Mouse (Mus musculus): ENCODE data around the gene Pde4d.

The Pde4d gene

GRCm38 (mm10) chr13:109268659-109269322 is 819.0 kb downstream of the Pde4d start:
- in situ Hi-C loops (cut with MboI; ENCODE audit: low pct_unique_long_range_greater_than_20kb in 1 of 2, low sequenced_read_pairs in 2 of 2, unreplicated experiment in 1 of 2) = loop anchor here in 1 of 2 experiments (25.0 kb wide), 1 partner anchor 744 kb away; no protein-coding TSS in a partner anchor

GRCm38 (mm10) chr13:109274869-109275268 is 825.1 kb downstream of the Pde4d start:
- in situ Hi-C loops (cut with MboI; ENCODE audit: low pct_unique_long_range_greater_than_20kb in 1 of 2, low sequenced_read_pairs in 2 of 2, unreplicated experiment in 1 of 2) = loop anchor here in 1 of 2 experiments (25.0 kb wide), 1 partner anchor 737 kb away; no protein-coding TSS in a partner anchor

- in situ Hi-C loops (cut with MboI; ENCODE audit: low pct_unique_long_range_greater_than_20kb in 1 of 2, low sequenced_read_pairs in 2 of 2, unreplicated experiment in 1 of 2) = no loop called here
These were observed 828.0 kb downstream of the Pde4d start for GRCm38 (mm10) chr13:109277792-109278191.

- in situ Hi-C loops (cut with MboI; ENCODE audit: low pct_unique_long_range_greater_than_20kb in 1 of 2, low sequenced_read_pairs in 2 of 2, unreplicated experiment in 1 of 2) = no loop called here
These were observed 828.8 kb downstream of the Pde4d start for GRCm38 (mm10) chr13:109278504-109278912.

GRCm38 (mm10) chr13:109279211-109279610 is 829.5 kb downstream of the Pde4d start:
- in situ Hi-C loops (cut with MboI; ENCODE audit: low pct_unique_long_range_greater_than_20kb in 1 of 2, low sequenced_read_pairs in 2 of 2, unreplicated experiment in 1 of 2) = no loop called here

- in situ Hi-C loops (cut with MboI; ENCODE audit: low pct_unique_long_range_greater_than_20kb in 1 of 2, low sequenced_read_pairs in 2 of 2, unreplicated experiment in 1 of 2) = no loop called here
These were observed 830.7 kb downstream of the Pde4d start for GRCm38 (mm10) chr13:109280433-109280832.

- in situ Hi-C loops (cut with MboI; ENCODE audit: low pct_unique_long_range_greater_than_20kb in 1 of 2, low sequenced_read_pairs in 2 of 2, unreplicated experiment in 1 of 2) = no loop called here
These were observed 837.7 kb downstream of the Pde4d start for GRCm38 (mm10) chr13:109287465-109287864.

- in situ Hi-C loops (cut with MboI; ENCODE audit: low pct_unique_long_range_greater_than_20kb in 1 of 2, low sequenced_read_pairs in 2 of 2, unreplicated experiment in 1 of 2) = no loop called here
These were observed 841.2 kb downstream of the Pde4d start for GRCm38 (mm10) chr13:109290922-109291321.

- in situ Hi-C loops (cut with MboI; ENCODE audit: low pct_unique_long_range_greater_than_20kb in 1 of 2, low sequenced_read_pairs in 2 of 2, unreplicated experiment in 1 of 2) = no loop called here
These were observed 843.3 kb downstream of the Pde4d start for GRCm38 (mm10) chr13:109293011-109293410.

- in situ Hi-C loops (cut with MboI; ENCODE audit: low pct_unique_long_range_greater_than_20kb in 1 of 2, low sequenced_read_pairs in 2 of 2, unreplicated experiment in 1 of 2) = no loop called here
These were observed 846.7 kb downstream of the Pde4d start for GRCm38 (mm10) chr13:109296347-109297037.

- in situ Hi-C loops (cut with MboI; ENCODE audit: low pct_unique_long_range_greater_than_20kb in 1 of 2, low sequenced_read_pairs in 2 of 2, unreplicated experiment in 1 of 2) = no loop called here
These were observed 849.1 kb downstream of the Pde4d start for GRCm38 (mm10) chr13:109298852-109299251.

- in situ Hi-C loops (cut with MboI; ENCODE audit: low pct_unique_long_range_greater_than_20kb in 1 of 2, low sequenced_read_pairs in 2 of 2, unreplicated experiment in 1 of 2) = no loop called here
These were observed 849.9 kb downstream of the Pde4d start for GRCm38 (mm10) chr13:109299511-109300250.

- in situ Hi-C loops (cut with MboI; ENCODE audit: low pct_unique_long_range_greater_than_20kb in 1 of 2, low sequenced_read_pairs in 2 of 2, unreplicated experiment in 1 of 2) = no loop called here
These were observed 862.8 kb downstream of the Pde4d start for GRCm38 (mm10) chr13:109312542-109312941.

- in situ Hi-C loops (cut with MboI; ENCODE audit: low pct_unique_long_range_greater_than_20kb in 1 of 2, low sequenced_read_pairs in 2 of 2, unreplicated experiment in 1 of 2) = no loop called here
These were observed 865.9 kb downstream of the Pde4d start for GRCm38 (mm10) chr13:109315608-109316007.

- in situ Hi-C loops (cut with MboI; ENCODE audit: low pct_unique_long_range_greater_than_20kb in 1 of 2, low sequenced_read_pairs in 2 of 2, unreplicated experiment in 1 of 2) = no loop called here
These were observed 867.9 kb downstream of the Pde4d start for GRCm38 (mm10) chr13:109317644-109318043.

- in situ Hi-C loops (cut with MboI; ENCODE audit: low pct_unique_long_range_greater_than_20kb in 1 of 2, low sequenced_read_pairs in 2 of 2, unreplicated experiment in 1 of 2) = no loop called here
These were observed 868.8 kb downstream of the Pde4d start for GRCm38 (mm10) chr13:109318434-109318998.

GRCm38 (mm10) chr13:109326061-109326460 is 876.3 kb downstream of the Pde4d start:
- in situ Hi-C loops (cut with MboI; ENCODE audit: low pct_unique_long_range_greater_than_20kb in 1 of 2, low sequenced_read_pairs in 2 of 2, unreplicated experiment in 1 of 2) = no loop called here

- in situ Hi-C loops (cut with MboI; ENCODE audit: low pct_unique_long_range_greater_than_20kb in 1 of 2, low sequenced_read_pairs in 2 of 2, unreplicated experiment in 1 of 2) = no loop called here
These were observed 881.8 kb downstream of the Pde4d start for GRCm38 (mm10) chr13:109331563-109331962.

- in situ Hi-C loops (cut with MboI; ENCODE audit: low pct_unique_long_range_greater_than_20kb in 1 of 2, low sequenced_read_pairs in 2 of 2, unreplicated experiment in 1 of 2) = loop anchor here in 1 of 2 experiments (10.0 kb wide), 2 partner anchors 107 to 213 kb away; no protein-coding TSS in a partner anchor
These were observed 892.2 kb downstream of the Pde4d start for GRCm38 (mm10) chr13:109341902-109342301.
